Mouse (Mus musculus) MEL (cell line): ENCODE results near the gene Hcrtr1. TPM values are rescaled to one million over a fixed set of nuclear protein-coding genes. Genes with fewer than 3 reads are reported as not detected.

Source experiments
- DNase-seq: peaks from one replicate; pipeline ENCODE4 v3.0.0; 2011; ENCODE audit warnings: low read depth, low spot score
- H3K27ac ChIP-seq: 2 replicates; pipeline ENCODE4 v1.5.1; 2012; ENCODE audit warnings: low read depth, mild to moderate bottlenecking, control low read depth, low read length, moderate library complexity; ENCODE audit not compliant: control insufficient read depth
- H3K27me3 ChIP-seq, 2 experiments: fragments of 150-350 bp in 1 of 2; sonication (generic) in 1 of 2; 2 replicates each; pipeline ENCODE4 v1.6.1; 2012; ENCODE audit warnings: low read length in 2 of 2, mild to moderate bottlenecking in 2 of 2, improper control_type of control experiment in 1 of 2, moderate library complexity in 1 of 2; ENCODE audit not compliant: insufficient read depth in 2 of 2, control insufficient read depth in 1 of 2
- H3K36me3 ChIP-seq, 2 experiments: 2 replicates each; pipeline ENCODE4 v1.6.1; 2012 to 2014; ENCODE audit warnings: low read length in 2 of 2, improper control_type of control experiment in 1 of 2, inconsistent platforms in 1 of 2, mild to moderate bottlenecking in 1 of 2; ENCODE audit not compliant: insufficient read depth in 2 of 2, control insufficient read depth in 1 of 2
- H3K4me1 ChIP-seq, 2 experiments: fragments of 150-350 bp in 1 of 2; sonication (generic) in 1 of 2; 2 replicates each; pipeline ENCODE4 v1.6.1; 2012; ENCODE audit warnings: low read length in 2 of 2, improper control_type of control experiment in 1 of 2, mild to moderate bottlenecking in 1 of 2; ENCODE audit not compliant: insufficient read depth in 2 of 2, control insufficient read depth in 1 of 2
- H3K4me3 ChIP-seq, 2 experiments: fragments of 150-350 bp in 1 of 2; sonication (generic) in 1 of 2; 2 replicates each; pipeline ENCODE4 v1.5.1; 2012; ENCODE audit warnings: low read depth in 2 of 2, low read length in 2 of 2, mild to moderate bottlenecking in 2 of 2, moderate library complexity in 2 of 2, control low read depth in 1 of 2, improper control_type of control experiment in 1 of 2; ENCODE audit not compliant: control insufficient read depth in 1 of 2, insufficient read depth in 1 of 2
- H3K79me2 ChIP-seq: 2 replicates; pipeline ENCODE4 v1.6.1; 2012; ENCODE audit warnings: mild to moderate bottlenecking, low read length, moderate library complexity; ENCODE audit not compliant: control insufficient read depth, poor library complexity, insufficient read depth
- H3K9ac ChIP-seq: 2 replicates; pipeline ENCODE4 v1.6.1; 2012; ENCODE audit warnings: low read depth, mild to moderate bottlenecking, control low read depth, low read length, moderate library complexity; ENCODE audit not compliant: control insufficient read depth, poor library complexity, severe bottlenecking
- H3K9me3 ChIP-seq: fragments of 150-350 bp; sonication (generic); replicated peaks from 2 replicates; pipeline ENCODE4 v1.6.1; 2012; ENCODE audit warnings: mild to moderate bottlenecking, low read length, improper control_type of control experiment, moderate library complexity; ENCODE audit not compliant: insufficient read depth
- BHLHE40 ChIP-seq: IDR thresholded peaks from 2 replicates; pipeline ENCODE4 v1.6.1; 2012; ENCODE audit warnings: low read depth, mild to moderate bottlenecking, inconsistent platforms, low read length, improper control_type of control experiment, borderline replicate concordance
- CHD1 ChIP-seq: IDR thresholded peaks from 2 replicates; pipeline ENCODE4 v1.6.1; 2012; ENCODE audit warnings: low read depth, mild to moderate bottlenecking, inconsistent platforms, low read length, improper control_type of control experiment
- CHD2 ChIP-seq: IDR thresholded peaks from 2 replicates; pipeline ENCODE4 v1.6.1; 2011; ENCODE audit warnings: low read length, improper control_type of control experiment
- ETS1 ChIP-seq: IDR thresholded peaks from 2 replicates; pipeline ENCODE4 v1.6.1; 2012; ENCODE audit warnings: low read depth, mild to moderate bottlenecking, inconsistent platforms, low read length, improper control_type of control experiment, moderate library complexity
- GABPA ChIP-seq: IDR thresholded peaks from 2 replicates; pipeline ENCODE4 v1.6.1; 2012; ENCODE audit warnings: low read depth, mild to moderate bottlenecking, inconsistent platforms, low read length, improper control_type of control experiment, moderate library complexity
- GATA1 ChIP-seq: IDR thresholded peaks from 2 replicates; pipeline ENCODE4 v1.6.1; 2011; ENCODE audit warnings: low read depth, low read length, improper control_type of control experiment
- HCFC1 ChIP-seq: IDR thresholded peaks from 2 replicates; pipeline ENCODE4 v1.6.1; 2012; ENCODE audit warnings: low read depth, mild to moderate bottlenecking, inconsistent platforms, low read length, improper control_type of control experiment, moderate library complexity
- JUND ChIP-seq: IDR thresholded peaks from 2 replicates; pipeline ENCODE4 v1.6.1; 2011; ENCODE audit warnings: low read depth, mild to moderate bottlenecking, improper control_type of control experiment, low read length
- MAX ChIP-seq: IDR thresholded peaks from 2 replicates; pipeline ENCODE4 v1.6.1; 2011; ENCODE audit warnings: low read length, improper control_type of control experiment
- MAZ ChIP-seq: IDR thresholded peaks from 2 replicates; pipeline ENCODE4 v1.6.1; 2012; ENCODE audit warnings: low read depth, mild to moderate bottlenecking, inconsistent platforms, low read length, improper control_type of control experiment
- MXI1 ChIP-seq: IDR thresholded peaks from 2 replicates; pipeline ENCODE4 v1.6.1; 2011; ENCODE audit warnings: mild to moderate bottlenecking, low read depth, low read length, improper control_type of control experiment
- MYB ChIP-seq: IDR thresholded peaks from 2 replicates; pipeline ENCODE4 v1.6.1; 2011; ENCODE audit warnings: mild to moderate bottlenecking, low read depth, low read length, improper control_type of control experiment
- MYC ChIP-seq: IDR thresholded peaks from 2 replicates; pipeline ENCODE4 v1.6.1; 2011; ENCODE audit warnings: low read depth, mild to moderate bottlenecking, low read length, improper control_type of control experiment, moderate library complexity
- NRF1 ChIP-seq: IDR thresholded peaks from 2 replicates; pipeline ENCODE4 v1.6.1; 2014; ENCODE audit warnings: low read depth, mild to moderate bottlenecking, inconsistent platforms, low read length, improper control_type of control experiment, moderate library complexity; ENCODE audit not compliant: poor library complexity, insufficient read depth, severe bottlenecking
- POLR2AphosphoS2 ChIP-seq: IDR thresholded peaks from 2 replicates; pipeline ENCODE4 v1.6.1; 2011; ENCODE audit warnings: low read length, improper control_type of control experiment
- POLR2AphosphoS5 ChIP-seq: IDR thresholded peaks from 2 replicates; pipeline ENCODE4 v1.6.1; 2012; ENCODE audit warnings: low read depth, borderline replicate concordance, mild to moderate bottlenecking, inconsistent platforms, low read length, moderate library complexity, mixed read lengths
- RCOR1 ChIP-seq: IDR thresholded peaks from 2 replicates; pipeline ENCODE4 v1.6.1; 2012; ENCODE audit warnings: low read depth, mild to moderate bottlenecking, inconsistent platforms, low read length, improper control_type of control experiment
- SIN3A ChIP-seq: IDR thresholded peaks from 2 replicates; pipeline ENCODE4 v1.6.1; 2012; ENCODE audit warnings: low read length, improper control_type of control experiment, inconsistent platforms
- SMC3 ChIP-seq: IDR thresholded peaks from 2 replicates; pipeline ENCODE4 v1.6.1; 2011; ENCODE audit warnings: low read depth, low read length, improper control_type of control experiment
- TBP ChIP-seq: IDR thresholded peaks from 2 replicates; pipeline ENCODE4 v1.8.0; 2011; ENCODE audit warnings: low read depth, low read length, improper control_type of control experiment
- TCF12 ChIP-seq: IDR thresholded peaks from 2 replicates; pipeline ENCODE4 v1.6.1; 2014; ENCODE audit warnings: low read depth, mild to moderate bottlenecking, inconsistent platforms, low read length, improper control_type of control experiment, moderate library complexity
- UBTF ChIP-seq: IDR thresholded peaks from 2 replicates; pipeline ENCODE4 v1.6.1; 2012; ENCODE audit warnings: low read depth, mild to moderate bottlenecking, inconsistent platforms, low read length, improper control_type of control experiment, moderate library complexity, borderline replicate concordance; ENCODE audit not compliant: insufficient read depth
- polyA plus RNA-seq, 2 experiments: library from polyadenylated mRNA; stranded (reverse) in 1 of 2; unstranded in 1 of 2; fragments of >175 nt in 1 of 2; fragments of >200 nt in 1 of 2; gene quantifications; 2 replicates each; pipeline versions ENCODE4 v1.2.1 to v1.2.4; 2012; ENCODE audit warnings: low replicate concordance in 2 of 2, low read depth in 1 of 2; ENCODE audit not compliant: insufficient read length in 2 of 2, insufficient read depth in 1 of 2, missing spikeins in 1 of 2
- total RNA-seq: library from RNA; depleted of rRNA; stranded (reverse); fragments of 300-350 nt; gene quantifications from 2 replicates; pipeline ENCODE4 v1.2.3, GENCODE M21; 2012

Gene Hcrtr1
- total and polyA plus RNA-seq, 3 experiments: not detected

GRCm38 (mm10) chr4:130141786-130142185 is 2.6 kb upstream of the Hcrtr1 start:
- TF ChIP-seq TCF12 (no peak), UBTF (no peak), MYC (no peak)
- H3K9ac ChIP-seq: no peak overlapping the region
- H3K27ac ChIP-seq: no peak overlapping the region
- H3K27me3 ChIP-seq: peaks cover 17 to 28% of the 10 kb centered on the region in 2 experiments
- H3K79me2 ChIP-seq: no peaks in the 10 kb centered on the region
- no peaks in the 10 kb centered on the region for H3K36me3 ChIP-seq
- no peaks in the 10 kb centered on the region for H3K9me3 ChIP-seq
- H3K4me3 ChIP-seq: no peak overlapping the region
- DNase-seq: no peak
- H3K4me1 ChIP-seq: no peaks in the 10 kb centered on the region

GRCm38 (mm10) chr4:130140992-130141402 is 1.8 kb upstream of the Hcrtr1 start:
- no peaks in the 10 kb centered on the region for H3K36me3 ChIP-seq
- no peak for TF ChIP-seq CHD1
- TF ChIP-seq RCOR1: no peak
- no peak for TF ChIP-seq BHLHE40
- TF ChIP-seq SMC3: no peak
- TF ChIP-seq CHD2: no peak
- TF ChIP-seq NRF1: no peak
- TF ChIP-seq MYB: no peak
- TF ChIP-seq UBTF: no peak
- TF ChIP-seq, all 39 proteins: peak for 0
- Histone ChIP-seq H3K27me3 (peaks cover 11 to 23% of the 10 kb centered on the region in 2 experiments), H3K9ac (no peak overlapping the region), H3K4me1 (no peaks in the 10 kb centered on the region), H3K79me2 (no peaks in the 10 kb centered on the region), H3K9me3 (no peaks in the 10 kb centered on the region), H3K27ac (no peak overlapping the region), H3K4me3 (no peak overlapping the region)
- no peak for DNase-seq

- Histone ChIP-seq H3K36me3 (no peaks in the 10 kb centered on the region), H3K79me2 (no peaks in the 10 kb centered on the region), H3K4me1 (no peaks in the 10 kb centered on the region), H3K27ac (no peak overlapping the region), H3K27me3 (peaks cover 9 to 14% of the 10 kb centered on the region in 2 experiments), H3K9me3 (no peaks in the 10 kb centered on the region), H3K4me3 (no peak overlapping the region), H3K9ac (no peak overlapping the region)
- DNase-seq: peak; percentile 53
- TF ChIP-seq MYB (no peak), RCOR1 (no peak), GATA1 (no peak), MAZ (peak; percentile 32; the same call in 1 of the 2 replicates), SMC3 (peak; percentile 92), MAX (no peak), MYC (no peak), JUND (no peak), SIN3A (no peak), NRF1 (no peak), HCFC1 (no peak), POLR2AphosphoS5 (no peak), TCF12 (no peak), POLR2AphosphoS2 (no peak), MXI1 (no peak), UBTF (no peak), GABPA (no peak), CHD1 (no peak), BHLHE40 (no peak), ETS1 (no peak), TBP (no peak)
Observed at GRCm38 (mm10) chr4:130138441-130139213, 532 bp downstream of the Hcrtr1 start.
